Mouse (Mus musculus) gastrocnemius, adult 8-10 months (tissue): ENCODE measurements around the gene Wfdc6b. TPM values are rescaled to one million over a fixed set of nuclear protein-coding genes. Genes with fewer than 3 reads are reported as not detected.
"Not testable (repeated sequence)": the region's sequence is repeated elsewhere in the genome, so short reads cannot be mapped to it uniquely, and the experiment has no call there.

Experiments
- DNase-seq, 2 experiments: peaks; one replicate each; pipeline ENCODE4 v3.0.0; 2022; ENCODE audit warnings: low spot score in 2 of 2
- total RNA-seq, 4 experiments: library from RNA; stranded (reverse); gene quantifications; 2 replicates each; pipeline ENCODE4 v1.2.4; 2022

Gene Wfdc6b
- total RNA-seq, result not detected

- DNase-seq, result peak in 1 of 2 experiments; percentile 32
Observed at GRCm38 (mm10) chr2:164613471-164613870, at the start of gene Wfdc6b, which contains the start of gene Wfdc8. TSS of gene Wfdc6b (plus strand) at chr2:164613522. TSS of gene Wfdc8 (minus strand) at chr2:164613626.

GRCm38 (mm10) chr2:164564346-164564745 is 49.0 kb upstream of the Wfdc6b start:
- no peak for DNase-seq

- no peak for DNase-seq
Observed at GRCm38 (mm10) chr2:164566997-164567396, 46.3 kb upstream of the Wfdc6b start.

- no peak for DNase-seq
Observed at GRCm38 (mm10) chr2:164567460-164567859, 45.9 kb upstream of the Wfdc6b start.

- DNase-seq, result not testable (repeated sequence)
Observed at GRCm38 (mm10) chr2:164573359-164573758, 40.0 kb upstream of the Wfdc6b start, which contains the start of gene Spint3. TSS of gene Spint3 (minus strand) at chr2:164573459.

- not testable (repeated sequence) for DNase-seq
Observed at GRCm38 (mm10) chr2:164585025-164585725, 28.1 kb upstream of the Wfdc6b start, which contains the start of gene Wfdc6a. TSS of gene Wfdc6a (minus strand) at chr2:164585447.

GRCm38 (mm10) chr2:164592014-164592413 is 21.3 kb upstream of the Wfdc6b start:
- DNase-seq, result no peak

- DNase-seq, result no peak
Observed at GRCm38 (mm10) chr2:164593494-164593893, 19.8 kb upstream of the Wfdc6b start, which contains the start of gene Eppin. TSS of gene Eppin (minus strand) at chr2:164593594.

- DNase-seq, result no peak
Observed at GRCm38 (mm10) chr2:164600179-164600578, 13.1 kb upstream of the Wfdc6b start.

- no peak for DNase-seq
Observed at GRCm38 (mm10) chr2:164603482-164603881, 9.8 kb upstream of the Wfdc6b start.

- DNase-seq, result no peak
Observed at GRCm38 (mm10) chr2:164604411-164604810, 8.9 kb upstream of the Wfdc6b start.

GRCm38 (mm10) chr2:164608781-164609180 is 4.5 kb upstream of the Wfdc6b start:
- DNase-seq, result no peak

GRCm38 (mm10) chr2:164615386-164615785 is 2.1 kb downstream of the Wfdc6b start:
- no peak for DNase-seq

- DNase-seq, result no peak
Observed at GRCm38 (mm10) chr2:164619050-164619449, 5.7 kb downstream of the Wfdc6b start.

GRCm38 (mm10) chr2:164621775-164622174 is 8.5 kb downstream of the Wfdc6b start:
- DNase-seq, result no peak

GRCm38 (mm10) chr2:164635266-164635665 is 21.9 kb downstream of the Wfdc6b start:
- no peak for DNase-seq

- no peak for DNase-seq
Observed at GRCm38 (mm10) chr2:164638696-164639095, 25.4 kb downstream of the Wfdc6b start, which contains the start of gene Wfdc16. TSS of gene Wfdc16 (minus strand) at chr2:164638796.

- no peak for DNase-seq
Observed at GRCm38 (mm10) chr2:164641129-164641528, 27.8 kb downstream of the Wfdc6b start.

- no peak for DNase-seq
Observed at GRCm38 (mm10) chr2:164641881-164642673, 28.8 kb downstream of the Wfdc6b start.

GRCm38 (mm10) chr2:164655858-164656257 is 42.5 kb downstream of the Wfdc6b start, which contains the start of gene Wfdc10:
TSS of gene Wfdc10 (plus strand) at chr2:164656046.
- DNase-seq, result no peak

- no peak for DNase-seq
Observed at GRCm38 (mm10) chr2:164656483-164656882, 43.2 kb downstream of the Wfdc6b start, which contains the start of gene Wfdc9. TSS of gene Wfdc9 (minus strand) at chr2:164656583.

GRCm38 (mm10) chr2:164664851-164665250 is 51.5 kb downstream of the Wfdc6b start:
- DNase-seq, result no peak
